ENCODE assay signal across 8 mouse cellular contexts in genomic region chr2:135328756-135329155, GRCm38 (mm10).
DNase-seq lines count a peak whose midpoint lies in the region; ATAC-seq and TF ChIP-seq lines count a peak whose summit lies in the region.

No protein-coding gene starts in this region.

- peak; percentile 32 for DNase-seq in liver, embryonic 11.5 days (ENCODE audit: low spot score)
- no peak for DNase-seq in liver
- DNase-seq in Patski (ENCODE audit: low read depth, low spot score), result no peak
- peak; percentile 86 for DNase-seq in lung, embryonic 14.5 days
- DNase-seq in retina, postnatal 1 day, result peak; percentile 77
- no peak for DNase-seq in natural killer cell, adult 2 months (ENCODE audit: low spot score in 2 of 2)

- CTCF ChIA-PET in Patski (lab: Charles Lee), result interaction anchor here (0.6 to 3.4 kb wide), 8 partner anchors 11 to 683 kb away, joined by 3 to 12 read pairs (median 4); no protein-coding TSS in a partner anchor

- peak; percentile 81 for TF ChIP-seq CTCF in Patski (IDR thresholded peaks at IDR 0.05)
- TF ChIP-seq CTCF in lung, embryonic 14.5 days (IDR thresholded peaks at IDR 0.05; ENCODE audit: low read depth), result peak; percentile 93

- H3K27me3 ChIP-seq in liver, embryonic 11.5 days (replicated peaks; ENCODE audit: control insufficient read depth, insufficient read depth, low read length), result no peaks in the 10 kb centered on the region
- H3K27me3 ChIP-seq in Patski, result peaks cover 31% of the 10 kb centered on the region
- peaks cover 5% of the 10 kb centered on the region; the same call in 1 of the 2 replicates for H3K27me3 ChIP-seq in hindbrain, embryonic 13.5 days
- no peaks in the 10 kb centered on the region for H3K27me3 ChIP-seq in lung, embryonic 14.5 days (ENCODE audit: insufficient read depth, low read length)

- H3K4me1 ChIP-seq in liver, embryonic 11.5 days (replicated peaks; ENCODE audit: control insufficient read depth, insufficient read depth, low read length), result no peaks in the 10 kb centered on the region
- H3K4me1 ChIP-seq in hindbrain, embryonic 13.5 days (replicated peaks), result peaks cover 12% of the 10 kb centered on the region
- no peaks in the 10 kb centered on the region for H3K4me1 ChIP-seq in lung, embryonic 14.5 days (ENCODE audit: insufficient read depth)

- no peak overlapping the region for H3K9ac ChIP-seq in liver, embryonic 11.5 days (ENCODE audit: low read depth, low read length)
- H3K9ac ChIP-seq in hindbrain, embryonic 13.5 days, result no peak overlapping the region
- H3K9ac ChIP-seq in lung, embryonic 14.5 days, result no peak overlapping the region

- H3K36me3 ChIP-seq in liver, embryonic 11.5 days (ENCODE audit: control insufficient read depth, insufficient read depth, low read length), result no peaks in the 10 kb centered on the region
- no peaks in the 10 kb centered on the region for H3K36me3 ChIP-seq in hindbrain, embryonic 13.5 days
- no peaks in the 10 kb centered on the region for H3K36me3 ChIP-seq in lung, embryonic 14.5 days (ENCODE audit: insufficient read depth)

- H3K27ac ChIP-seq in liver, embryonic 11.5 days (ENCODE audit: low read depth, low read length), result no peak overlapping the region
- no peak overlapping the region for H3K27ac ChIP-seq in hindbrain, embryonic 13.5 days
- no peak overlapping the region for H3K27ac ChIP-seq in lung, embryonic 14.5 days (ENCODE audit: low read depth)

- in situ Hi-C loops in Patski (cut with MboI; ENCODE audit: low pct_unique_long_range_greater_than_20kb), result loop anchor here (5.0 to 10.0 kb wide), 2 partner anchors 644 to 781 kb away; no protein-coding TSS in a partner anchor

- POLR2A ChIA-PET in Patski (lab: Charles Lee), result no interaction called here

- peak; percentile 58; the same call in 1 of the 2 replicates for ATAC-seq in liver, embryonic 11.5 days (replicated peaks; ENCODE audit: low FRiP score)
- ATAC-seq in Patski, result peak; percentile 69
- peak; percentile 76 for ATAC-seq in common myeloid progenitor, adult 5-6 weeks (replicated peaks; ENCODE audit: low read depth, poor library complexity, severe bottlenecking)
- ATAC-seq in hindbrain, embryonic 13.5 days (ENCODE audit: low FRiP score), result 0 out of 2 replicates have a peak, but pooled peaks have one; percentile 46
- peak; percentile 66; the same call in 1 of the 2 replicates for ATAC-seq in lung, embryonic 14.5 days (ENCODE audit: insufficient read depth)

- no peak overlapping the region for H3K4me2 ChIP-seq in liver, embryonic 11.5 days
- H3K4me2 ChIP-seq in hindbrain, embryonic 13.5 days, result no peak overlapping the region
- H3K4me2 ChIP-seq in lung, embryonic 14.5 days, result no peak overlapping the region

- WGBS in liver, embryonic 11.5 days, result 5% methylated on average over 2 of the region's 2 CpGs
- WGBS in hindbrain, embryonic 13.5 days, result 8% methylated on average over 2 of the region's 2 CpGs
- WGBS in lung, embryonic 14.5 days, result 6% methylated on average over 2 of the region's 2 CpGs

- H3K4me3 ChIP-seq in liver, embryonic 11.5 days (ENCODE audit: low read depth, low read length), result no peak overlapping the region
- no peak overlapping the region for H3K4me3 ChIP-seq in hindbrain, embryonic 13.5 days
- no peak overlapping the region for H3K4me3 ChIP-seq in lung, embryonic 14.5 days (ENCODE audit: low read depth, low read length)

- H3K9me3 ChIP-seq in liver, embryonic 11.5 days (ENCODE audit: control insufficient read depth, low read length), result no peaks in the 10 kb centered on the region
- H3K9me3 ChIP-seq in hindbrain, embryonic 13.5 days, result no peaks in the 10 kb centered on the region
- H3K9me3 ChIP-seq in lung, embryonic 14.5 days (ENCODE audit: low read depth, low read length), result no peaks in the 10 kb centered on the region

Comparison
In these comparisons a context has a peak if more than half of its experiments do, and no peak if none do; other contexts are left out.
1. DNase-seq: peak in liver, embryonic 11.5 days (single experiment), lung, embryonic 14.5 days (single experiment) and retina, postnatal 1 day (single experiment); none in liver (single experiment), Patski (single experiment) and natural killer cell, adult 2 months (0 of 2).
2. Peak in every context shown above with its lines, with median percentiles within 50 percentile points of each other: ATAC-seq.